Mouse (Mus musculus) embryonic facial prominence, embryonic 10.5 days (tissue): ENCODE results near the gene Rras2. TPM values are rescaled to one million over a fixed set of nuclear protein-coding genes. Genes with fewer than 3 reads are reported as not detected.

Experiments
- DNase-seq: peaks from one replicate; pipeline ENCODE4 v3.0.0-alpha.2; 2017; ENCODE audit warnings: low spot score
- H3K27ac ChIP-seq: fragments of 300-500 bp; sonication (generic); replicated peaks from 2 replicates; pipeline ENCODE4 v1.5.1; 2016; ENCODE audit warnings: mild to moderate bottlenecking
- H3K27me3 ChIP-seq: fragments of 300-500 bp; sonication (generic); replicated peaks from 2 replicates; pipeline ENCODE4 v1.6.1; 2016; ENCODE audit warnings: low read depth, mild to moderate bottlenecking; ENCODE audit not compliant: poor library complexity, severe bottlenecking
- H3K36me3 ChIP-seq: fragments of 300-500 bp; sonication (generic); replicated peaks from 2 replicates; pipeline ENCODE4 v1.6.1; 2016; ENCODE audit warnings: mild to moderate bottlenecking, moderate library complexity
- H3K4me1 ChIP-seq: fragments of 300-500 bp; sonication (generic); 2 replicates; pipeline ENCODE4 v1.6.1; 2016
- H3K4me3 ChIP-seq: fragments of 300-500 bp; sonication (generic); 2 replicates; pipeline ENCODE4 v1.5.1; 2016; ENCODE audit warnings: mild to moderate bottlenecking, moderate library complexity
- H3K9me3 ChIP-seq: fragments of 300-500 bp; sonication (generic); 2 replicates; pipeline ENCODE4 v1.6.1; 2016; ENCODE audit warnings: mild to moderate bottlenecking
- WGBS: fragments of 180-500 bp; shearing (Covaris S2); methylation state at CpG from one replicate; pipeline ENCODE4 v1.1.7; 2016; 5-methylcytosine and 5-hydroxymethylcytosine counted together
- polyA plus RNA-seq: library from polyadenylated mRNA; unstranded; fragments of >200 nt; fragmentation: Nextera tagmentation; extraction: Ambion mirVana; gene quantifications from 2 replicates; pipeline ENCODE4 v1.2.1, GENCODE M21; 2016

The Rras2 gene
- polyA plus RNA-seq, 1 experiment from 2014 or later, result 26.9 TPM

DNA sequence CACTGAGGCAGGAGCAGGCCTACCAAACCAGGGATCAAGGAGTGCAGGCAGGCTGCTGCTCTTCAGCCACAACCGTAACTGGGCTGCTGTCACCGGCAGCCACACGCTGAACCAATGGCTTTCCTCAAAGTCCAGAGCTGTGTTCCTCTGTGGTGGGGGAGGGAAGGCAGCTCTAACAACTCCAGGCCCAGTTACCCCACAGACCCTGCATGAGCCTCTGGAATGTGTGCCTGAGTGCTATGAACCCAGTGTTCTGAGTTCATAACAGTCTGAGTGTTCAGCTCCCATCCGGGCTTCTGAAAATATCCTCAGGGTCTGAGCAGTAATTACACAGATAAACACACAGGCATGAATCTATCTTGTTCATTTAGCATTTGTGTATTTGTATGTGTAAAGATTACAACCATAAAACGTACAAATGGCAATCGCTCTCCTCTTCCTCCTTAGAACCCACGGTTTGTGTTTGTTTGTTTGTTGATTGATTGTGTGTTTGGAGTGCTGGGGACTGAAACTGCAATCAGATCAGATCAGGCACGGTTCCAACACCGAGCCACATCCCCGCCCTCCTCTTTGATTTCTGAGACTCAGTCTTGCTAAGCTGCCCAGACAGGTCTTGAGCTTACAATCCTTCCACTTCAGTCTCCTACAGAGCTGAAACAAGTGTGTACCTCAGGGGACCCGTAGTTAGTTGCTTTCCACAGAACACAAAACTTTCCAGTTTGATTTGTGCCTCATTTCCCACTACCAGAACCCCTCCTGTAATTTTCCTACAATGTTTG, 52.0 kb downstream of the Rras2 start:
- DNase-seq, result peak; percentile 40
- H3K27ac ChIP-seq, result peak overlapping the region; percentile 74; the same call in 1 of the 2 replicates
- H3K27me3 ChIP-seq, result no peaks in the 10 kb centered on the region

DNA sequence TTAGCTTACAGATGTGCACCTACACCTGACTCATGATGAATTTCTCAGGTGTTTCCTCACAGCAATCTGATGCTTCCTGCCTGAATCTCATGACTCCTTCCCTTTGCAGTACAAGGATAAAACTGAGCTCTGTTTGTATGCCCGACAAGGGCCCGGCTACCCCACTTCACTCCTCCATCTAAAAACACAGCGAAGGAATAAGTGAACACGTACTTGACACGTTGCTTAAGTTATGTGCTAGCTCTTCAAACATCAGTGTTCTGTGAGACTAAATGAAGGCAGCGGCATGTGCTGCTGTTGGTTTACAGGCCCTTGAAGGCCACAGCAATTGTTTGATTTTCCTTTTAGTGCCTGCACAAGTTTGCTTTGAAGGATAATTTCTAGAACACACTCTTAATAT, 53.6 kb downstream of the Rras2 start:
- Histone ChIP-seq H3K36me3 (no peaks in the 10 kb centered on the region), H3K27me3 (no peaks in the 10 kb centered on the region), H3K27ac (no peak overlapping the region), H3K4me1 (peaks cover 36% of the 10 kb centered on the region), H3K9me3 (no peaks in the 10 kb centered on the region), H3K4me3 (no peak overlapping the region)
- WGBS, result 88% methylated on average over 6 of the region's 6 CpGs
- DNase-seq, result no peak

More for the DNA sequence above, 52.0 kb downstream of the Rras2 start:
- no peaks in the 10 kb centered on the region for H3K36me3 ChIP-seq
- no peaks in the 10 kb centered on the region for H3K9me3 ChIP-seq
- 36% methylated on average over 11 of the region's 11 CpGs for WGBS
- H3K4me3 ChIP-seq, result no peak overlapping the region
- H3K4me1 ChIP-seq, result peaks cover 36% of the 10 kb centered on the region

GRCm38 (mm10) chr7:114063534-114063933, 54.0 kb downstream of the Rras2 start:
- Histone ChIP-seq H3K4me3 (no peak overlapping the region), H3K36me3 (no peaks in the 10 kb centered on the region), H3K27ac (no peak overlapping the region), H3K9me3 (no peaks in the 10 kb centered on the region), H3K27me3 (no peaks in the 10 kb centered on the region), H3K4me1 (peaks cover 36% of the 10 kb centered on the region)
- no peak for DNase-seq
- WGBS, result 72% methylated on average over 8 of the region's 8 CpGs

DNA sequence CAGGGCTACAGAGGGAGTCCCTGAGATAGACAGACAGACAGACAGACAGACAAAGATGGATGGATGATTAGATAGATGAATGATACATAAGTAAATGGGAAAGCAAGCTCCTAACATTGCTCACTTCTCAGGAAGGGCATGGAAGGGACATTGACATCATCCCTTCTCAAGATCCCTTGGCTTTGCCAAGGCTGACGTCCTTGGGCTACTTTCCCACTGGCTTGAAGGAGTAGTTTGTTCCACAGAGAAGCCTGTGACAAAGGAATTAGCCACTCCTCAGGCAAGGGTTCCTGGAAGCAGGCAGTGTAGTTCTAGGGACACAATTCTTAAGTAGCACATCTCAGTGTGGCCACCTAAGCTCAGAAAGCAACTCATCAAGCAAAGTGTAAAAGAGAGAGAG, 55.1 kb downstream of the Rras2 start:
- Histone ChIP-seq H3K36me3 (0 out of 2 replicates have a peak, but pooled peaks cover 3% of the 10 kb centered on the region), H3K9me3 (no peaks in the 10 kb centered on the region), H3K27ac (no peak overlapping the region), H3K4me3 (no peak overlapping the region), H3K4me1 (peaks cover 36% of the 10 kb centered on the region), H3K27me3 (no peaks in the 10 kb centered on the region)
- no peak for DNase-seq
- WGBS, result 56% methylated on average over 1 of the region's 1 CpGs

DNA sequence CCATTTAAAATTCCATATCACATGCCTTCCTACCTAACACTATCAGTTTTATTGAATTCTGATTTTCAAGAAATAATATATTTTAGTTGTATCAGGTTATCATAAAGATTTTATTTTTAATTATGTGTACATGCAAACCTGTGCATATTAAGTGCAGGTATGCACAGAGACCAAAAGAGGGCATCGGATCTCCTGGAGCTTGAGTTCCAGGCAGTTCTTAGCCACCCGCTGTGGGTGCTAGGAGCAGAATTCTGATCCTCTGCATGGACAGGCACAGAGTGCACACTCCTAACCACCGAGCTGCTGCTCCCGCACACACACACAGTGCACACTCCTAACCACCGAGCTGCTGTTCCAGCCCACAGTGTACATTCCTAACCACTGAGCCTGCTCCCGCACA, 57.1 kb downstream of the Rras2 start:
- peaks cover 24% of the 10 kb centered on the region for H3K4me1 ChIP-seq
- no peaks in the 10 kb centered on the region for H3K9me3 ChIP-seq
- WGBS, result 94% methylated on average over 6 of the region's 6 CpGs
- no peak for DNase-seq
- no peak overlapping the region for H3K27ac ChIP-seq
- H3K36me3 ChIP-seq, result peaks cover 3% of the 10 kb centered on the region; the same call in 1 of the 2 replicates
- no peaks in the 10 kb centered on the region for H3K27me3 ChIP-seq
- H3K4me3 ChIP-seq, result no peak overlapping the region

DNA sequence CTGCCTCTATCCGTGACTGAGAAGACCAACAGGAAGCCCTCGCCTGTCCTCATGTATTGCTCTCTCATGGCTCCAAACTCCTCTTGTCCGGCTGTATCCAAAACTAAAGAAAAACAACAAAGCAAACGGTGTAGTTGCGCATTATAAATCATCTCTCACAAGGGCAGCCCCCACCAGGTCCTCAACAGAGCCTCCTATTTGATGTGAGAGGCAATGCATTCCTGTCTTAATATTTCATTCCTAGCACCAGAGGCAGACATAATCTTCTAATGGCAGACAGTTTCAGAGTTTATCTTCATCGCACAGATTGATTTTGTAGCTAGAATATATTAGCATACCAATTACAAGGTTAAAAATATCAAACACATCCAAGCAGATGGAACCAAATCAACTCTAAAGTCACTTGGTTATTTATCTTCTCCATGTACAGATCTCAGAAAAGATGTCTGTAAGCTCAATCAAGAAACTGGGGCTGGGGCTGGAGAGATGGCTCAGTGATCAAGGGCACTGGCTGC, 58.6 kb downstream of the Rras2 start:
- peaks cover 10% of the 10 kb centered on the region for H3K4me1 ChIP-seq
- H3K9me3 ChIP-seq, result no peaks in the 10 kb centered on the region
- peaks cover 11% of the 10 kb centered on the region; the same call in 1 of the 2 replicates for H3K36me3 ChIP-seq
- no peak for DNase-seq
- H3K27me3 ChIP-seq, result no peaks in the 10 kb centered on the region
- 93% methylated on average over 6 of the region's 6 CpGs for WGBS
- H3K27ac ChIP-seq, result no peak overlapping the region
- H3K4me3 ChIP-seq, result no peak overlapping the region

- H3K4me3 ChIP-seq, result no peak overlapping the region
- 94% methylated on average over 16 of the region's 16 CpGs for whole genome bisulfite sequencing
- DNase-seq, result no peak
- no peak overlapping the region for H3K27ac ChIP-seq
- peaks cover 11% of the 10 kb centered on the region; the same call in 1 of the 2 replicates for H3K36me3 ChIP-seq
- no peaks in the 10 kb centered on the region for H3K27me3 ChIP-seq
- H3K9me3 ChIP-seq, result no peaks in the 10 kb centered on the region
- H3K4me1 ChIP-seq, result peaks cover 3% of the 10 kb centered on the region; the same call in 1 of the 2 replicates
These were observed 59.4 kb downstream of the Rras2 start for GRCm38 (mm10) chr7:114058166-114058565.

DNA sequence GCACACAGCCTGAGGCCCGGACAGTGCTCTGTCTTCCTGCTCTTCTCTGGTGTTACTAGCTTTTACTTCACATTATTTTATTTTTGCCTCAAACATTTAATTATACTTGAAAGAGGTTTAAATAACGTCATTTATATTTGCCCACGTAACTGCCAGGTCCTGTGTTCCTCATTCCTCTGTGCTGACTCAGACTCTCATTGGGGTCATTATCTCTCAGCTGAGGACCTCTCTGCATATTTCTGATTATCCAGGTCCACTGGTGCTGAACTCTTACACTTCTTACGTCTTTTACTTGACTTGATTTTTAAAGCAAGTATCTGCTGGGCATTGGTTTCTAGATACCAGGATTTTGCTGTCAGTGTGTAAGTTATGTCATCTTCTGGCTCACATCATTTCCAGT, 63.9 kb downstream of the Rras2 start:
- WGBS, result 90% methylated on average over 4 of the region's 4 CpGs

DNA sequence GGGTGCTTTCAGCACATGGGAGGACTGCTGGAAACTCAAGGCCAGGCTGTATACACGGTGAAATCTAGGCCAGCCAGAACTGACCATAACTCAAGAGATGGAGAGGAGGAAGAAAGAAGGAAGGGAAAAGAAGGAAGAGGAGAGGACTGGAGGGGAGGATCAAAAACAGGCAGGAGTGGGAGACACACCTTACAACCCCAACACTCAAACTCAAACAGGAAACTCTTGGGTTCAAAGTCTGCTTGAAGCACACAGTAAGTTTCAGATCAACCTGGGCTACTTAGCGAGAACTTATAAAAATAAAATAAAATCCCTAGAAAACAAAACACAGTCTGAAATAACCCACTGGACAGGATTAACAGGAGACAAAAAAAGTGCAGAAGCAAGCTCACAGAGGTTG, 71.8 kb downstream of the Rras2 start:
- Histone ChIP-seq H3K27me3 (no peaks in the 10 kb centered on the region), H3K4me3 (no peak overlapping the region), H3K27ac (no peak overlapping the region), H3K36me3 (peaks cover 25% of the 10 kb centered on the region), H3K9me3 (no peaks in the 10 kb centered on the region), H3K4me1 (peaks cover 12% of the 10 kb centered on the region)
- WGBS, result 81% methylated on average over 2 of the region's 2 CpGs
- DNase-seq, result no peak

More for the DNA sequence above, 63.9 kb downstream of the Rras2 start:
- no peak for DNase-seq
- H3K27me3 ChIP-seq, result no peaks in the 10 kb centered on the region
- H3K27ac ChIP-seq, result no peak overlapping the region
- peaks cover 3% of the 10 kb centered on the region; the same call in 1 of the 2 replicates for H3K4me1 ChIP-seq
- no peaks in the 10 kb centered on the region for H3K9me3 ChIP-seq
- peaks cover 22% of the 10 kb centered on the region for H3K36me3 ChIP-seq
- no peak overlapping the region for H3K4me3 ChIP-seq

GRCm38 (mm10) chr7:114043929-114044549, 73.5 kb downstream of the Rras2 start:
- Histone ChIP-seq H3K27ac (no peak overlapping the region), H3K9me3 (no peaks in the 10 kb centered on the region), H3K27me3 (no peaks in the 10 kb centered on the region), H3K4me1 (peaks cover 12% of the 10 kb centered on the region), H3K4me3 (no peak overlapping the region), H3K36me3 (peaks cover 31% of the 10 kb centered on the region)
- 78% methylated on average over 6 of the region's 6 CpGs for WGBS
- DNase-seq, result no peak

GRCm38 (mm10) chr7:114042973-114043928, 74.3 kb downstream of the Rras2 start:
- 80% methylated on average over 26 of the region's 26 CpGs for WGBS
- H3K36me3 ChIP-seq, result peaks cover 31% of the 10 kb centered on the region

DNA sequence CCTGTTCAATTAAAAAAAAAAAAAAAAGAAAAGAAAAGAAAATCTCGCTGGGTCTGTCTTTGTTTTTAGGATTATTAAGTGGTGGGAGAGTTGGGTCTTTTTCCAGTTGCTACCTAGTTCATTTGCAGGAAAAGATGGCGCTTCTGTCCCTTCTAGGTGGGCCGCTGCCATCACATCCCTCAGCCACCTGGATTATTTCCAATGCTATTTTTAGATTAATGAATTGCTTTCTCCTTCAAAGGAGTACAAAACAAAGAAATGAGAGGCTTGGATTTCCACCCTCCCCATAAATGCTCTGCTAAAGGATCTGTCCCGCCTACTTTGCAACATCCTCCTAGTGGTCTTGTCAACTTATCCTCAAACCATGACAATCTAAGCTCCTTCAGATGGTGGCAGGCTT, 76.2 kb downstream of the Rras2 start:
- DNase-seq, result no peak
- Histone ChIP-seq H3K36me3 (peaks cover 31% of the 10 kb centered on the region), H3K27me3 (no peaks in the 10 kb centered on the region), H3K4me1 (peaks cover 12% of the 10 kb centered on the region), H3K9me3 (no peaks in the 10 kb centered on the region), H3K4me3 (no peak overlapping the region), H3K27ac (no peak overlapping the region)
- WGBS, result 95% methylated on average over 4 of the region's 4 CpGs

More at GRCm38 (mm10) chr7:114042973-114043928, 74.3 kb downstream of the Rras2 start:
- no peak overlapping the region for H3K4me3 ChIP-seq
- no peak for DNase-seq
- H3K27ac ChIP-seq, result no peak overlapping the region
- H3K4me1 ChIP-seq, result peaks cover 12% of the 10 kb centered on the region
- H3K9me3 ChIP-seq, result no peaks in the 10 kb centered on the region
- no peaks in the 10 kb centered on the region for H3K27me3 ChIP-seq
